Mouse (Mus musculus): ENCODE data around the gene Gm498.

Gene Gm498

GRCm38 (mm10) chr7:143891146-143891545 is 24.5 kb downstream of the Gm498 start:
- DNase-seq (ENCODE audit: low read depth, low spot score) = no peak

GRCm38 (mm10) chr7:143892361-143892760 is 25.7 kb downstream of the Gm498 start:
- DNase-seq (ENCODE audit: low read depth, low spot score) = no peak

- no peak for DNase-seq (ENCODE audit: low read depth, low spot score)
These were observed 34.0 kb downstream of the Gm498 start for GRCm38 (mm10) chr7:143900667-143901066.

GRCm38 (mm10) chr7:143905176-143905575 is 38.5 kb downstream of the Gm498 start:
- DNase-seq (ENCODE audit: low read depth, low spot score) = no peak

- DNase-seq (ENCODE audit: low read depth, low spot score) = no peak
These were observed 39.0 kb downstream of the Gm498 start for GRCm38 (mm10) chr7:143905606-143906005.

GRCm38 (mm10) chr7:143913611-143914010 is 47.0 kb downstream of the Gm498 start:
- no peak for DNase-seq (ENCODE audit: low read depth, low spot score)

- no peak for DNase-seq (ENCODE audit: low read depth, low spot score)
These were observed 52.5 kb downstream of the Gm498 start for GRCm38 (mm10) chr7:143919031-143919679.

- no peak for DNase-seq (ENCODE audit: low read depth, low spot score)
These were observed 63.3 kb downstream of the Gm498 start for GRCm38 (mm10) chr7:143929899-143930298.

- DNase-seq (ENCODE audit: low read depth, low spot score) = no peak
These were observed 72.0 kb downstream of the Gm498 start for GRCm38 (mm10) chr7:143938647-143939046.

GRCm38 (mm10) chr7:143939476-143939875 is 72.8 kb downstream of the Gm498 start:
- DNase-seq (ENCODE audit: low read depth, low spot score) = no peak

- DNase-seq (ENCODE audit: low read depth, low spot score) = no peak
These were observed 76.5 kb downstream of the Gm498 start for GRCm38 (mm10) chr7:143942941-143943691.

GRCm38 (mm10) chr7:143944421-143944980 is 77.9 kb downstream of the Gm498 start:
- no peak for DNase-seq (ENCODE audit: low read depth, low spot score)
